Mouse (Mus musculus) heart, embryonic 11.5 days (tissue): ENCODE data around the gene Fam19a5. TPM values are rescaled to one million over a fixed set of nuclear protein-coding genes. Genes with fewer than 3 reads are reported as not detected.

ENCODE experiments used
- ATAC-seq: fragments of 200-750 bp; cut with Nextera tagmentation; replicated peaks from 2 replicates; pipeline ENCODE4 v1.8.0; 2017; ENCODE audit warnings: moderate library complexity; ENCODE audit not compliant: insufficient number of reproducible peaks, low FRiP score, low TSS enrichment
- H3K27ac ChIP-seq: fragments of 300-500 bp; sonication (generic); 2 replicates; pipeline ENCODE4 v1.5.1; 2014; ENCODE audit warnings: mild to moderate bottlenecking, low read depth, low read length
- H3K27me3 ChIP-seq: fragments of 300-500 bp; sonication (generic); 2 replicates; pipeline ENCODE4 v1.6.1; 2014; ENCODE audit warnings: mild to moderate bottlenecking, low read length, mixed read lengths; ENCODE audit not compliant: control insufficient read depth, insufficient read depth
- H3K36me3 ChIP-seq: fragments of 300-500 bp; sonication (generic); 2 replicates; pipeline ENCODE4 v1.6.1; 2014; ENCODE audit warnings: mild to moderate bottlenecking, low read length, moderate library complexity, mixed read lengths; ENCODE audit not compliant: control insufficient read depth, insufficient read depth
- H3K4me1 ChIP-seq: fragments of 300-500 bp; sonication (generic); 2 replicates; pipeline ENCODE4 v1.6.1; 2014; ENCODE audit warnings: low read length; ENCODE audit not compliant: control insufficient read depth, insufficient read depth
- H3K4me2 ChIP-seq: fragments of 300-500 bp; sonication (generic); 2 replicates; pipeline ENCODE4 v1.6.1; 2014; ENCODE audit warnings: mild to moderate bottlenecking, moderate library complexity
- H3K4me3 ChIP-seq: fragments of 300-500 bp; sonication (generic); 2 replicates; pipeline ENCODE4 v1.5.1; 2014; ENCODE audit warnings: low read depth, low read length
- H3K9ac ChIP-seq: fragments of 300-500 bp; sonication (generic); 2 replicates; pipeline ENCODE4 v1.6.1; 2014; ENCODE audit warnings: mild to moderate bottlenecking, low read depth, low read length, moderate library complexity
- H3K9me3 ChIP-seq: fragments of 300-500 bp; sonication (generic); replicated peaks from 2 replicates; pipeline ENCODE4 v1.6.1; 2016; ENCODE audit warnings: low read length; ENCODE audit not compliant: control insufficient read depth
- WGBS: fragments of 180-500 bp; shearing (Covaris S2); extraction: QIAGEN DNeasy Blood & Tissue Kit; methylation state at CpG from one replicate; pipeline ENCODE4 v1.1.7; 2014; ENCODE audit not compliant: insufficient replicate concordance; 5-methylcytosine and 5-hydroxymethylcytosine counted together
- polyA plus RNA-seq: library from polyadenylated mRNA; unstranded; fragments of >200 nt; fragmentation: Nextera tagmentation; extraction: Ambion mirVana; gene quantifications from 2 replicates; pipeline ENCODE4 v1.2.1, GENCODE M21; 2014

Fam19a5 gene
- 1.4 and 1.7 TPM in 2 replicates for polyA plus RNA-seq

- H3K4me1 ChIP-seq = no peaks in the 10 kb centered on the region
- no peaks in the 10 kb centered on the region for H3K9me3 ChIP-seq
- under 1% methylated on average over 28 of the region's 67 CpGs for WGBS
- peaks cover 74% of the 10 kb centered on the region for H3K27me3 ChIP-seq
- H3K4me2 ChIP-seq = peak within 1 kb of the TSS; percentile 91
- no peak within 1 kb of the TSS for H3K27ac ChIP-seq
- H3K4me3 ChIP-seq = peak within 1 kb of the TSS; percentile 46
- no peaks in the 10 kb centered on the region for H3K36me3 ChIP-seq
- no peak within 1 kb of the TSS for H3K9ac ChIP-seq
- 0 out of 2 replicates have a peak, but pooled peaks have one; percentile 8 for ATAC-seq
Measured at GRCm38 (mm10) chr15:87543599-87544338, at the start of gene Fam19a5. Gene Fam19a5, plus strand, starts transcription at chr15:87544299.

DNA sequence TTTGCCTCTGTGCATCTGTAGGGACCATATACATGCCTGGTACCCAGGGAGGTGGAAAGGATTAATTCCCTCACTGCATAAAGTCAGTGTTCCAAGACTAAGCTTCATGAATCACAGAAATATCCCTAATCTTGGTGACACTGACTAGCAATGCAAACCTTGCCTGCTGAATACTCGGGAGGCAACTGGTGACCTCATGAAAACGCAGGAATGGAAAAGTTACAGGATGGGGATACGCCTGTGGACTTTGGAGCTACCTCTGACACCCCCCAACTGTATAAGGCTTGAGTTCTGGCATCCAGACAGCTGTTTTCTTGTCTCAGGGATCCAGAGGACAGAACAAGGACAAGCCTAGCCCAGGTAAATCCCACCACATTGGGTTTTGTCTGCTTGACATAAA is 42.4 kb upstream of the Fam19a5 start:
- H3K9me3 ChIP-seq = no peaks in the 10 kb centered on the region
- no peak overlapping the region for H3K4me2 ChIP-seq
- 69% methylated on average over 3 of the region's 3 CpGs for WGBS
- no peak overlapping the region for H3K9ac ChIP-seq
- ATAC-seq = no peak
- H3K4me1 ChIP-seq = no peaks in the 10 kb centered on the region
- no peak overlapping the region for H3K27ac ChIP-seq
- H3K27me3 ChIP-seq = no peaks in the 10 kb centered on the region
- no peaks in the 10 kb centered on the region for H3K36me3 ChIP-seq
- no peak overlapping the region for H3K4me3 ChIP-seq

DNA sequence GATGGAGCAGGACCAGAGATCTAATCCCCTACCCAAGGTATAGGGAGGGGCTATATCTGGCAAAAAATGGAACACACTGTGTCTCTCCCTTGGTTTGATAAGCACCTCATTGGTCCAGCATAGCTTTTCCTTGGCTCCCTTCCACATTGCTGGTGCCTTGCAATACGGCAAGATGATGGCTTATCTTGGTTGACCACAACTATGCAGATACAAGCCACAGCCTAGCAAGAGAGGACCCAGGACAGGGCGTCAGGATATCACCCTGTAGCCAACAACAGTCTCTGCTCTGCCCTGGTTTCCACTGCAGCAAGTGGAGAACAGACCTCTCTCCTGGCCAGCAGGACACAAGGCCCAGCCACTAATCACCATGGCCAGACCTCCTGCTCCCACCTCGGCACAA is 36.8 kb upstream of the Fam19a5 start:
- Histone ChIP-seq H3K4me2 (no peak overlapping the region), H3K4me3 (no peak overlapping the region), H3K27me3 (no peaks in the 10 kb centered on the region), H3K9ac (no peak overlapping the region), H3K27ac (no peak overlapping the region), H3K9me3 (no peaks in the 10 kb centered on the region), H3K4me1 (no peaks in the 10 kb centered on the region), H3K36me3 (no peaks in the 10 kb centered on the region)
- WGBS = 49% methylated on average over 3 of the region's 3 CpGs
- no peak for ATAC-seq

DNA sequence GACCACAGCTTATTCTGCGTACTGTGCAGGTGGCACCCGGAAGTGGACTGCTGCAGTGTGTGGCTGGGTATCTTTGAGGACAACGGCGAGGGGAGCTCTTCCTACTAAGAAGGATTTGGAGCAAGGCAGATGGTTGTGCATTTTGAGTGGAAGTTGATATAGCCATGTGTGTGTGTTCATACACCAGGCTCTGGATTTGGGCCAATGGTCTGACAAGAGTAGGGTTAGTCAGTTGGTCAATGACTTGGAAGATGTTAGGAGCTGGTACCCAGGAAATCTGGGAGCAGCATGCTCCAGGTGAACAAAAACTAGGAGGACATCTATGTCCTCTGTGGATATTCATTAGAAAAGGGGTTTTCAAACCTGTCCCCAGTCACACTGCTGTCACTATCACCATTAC is 33.2 kb upstream of the Fam19a5 start:
- H3K36me3 ChIP-seq = no peaks in the 10 kb centered on the region
- no peaks in the 10 kb centered on the region for H3K9me3 ChIP-seq
- H3K4me1 ChIP-seq = no peaks in the 10 kb centered on the region
- H3K27me3 ChIP-seq = no peaks in the 10 kb centered on the region
- no peak overlapping the region for H3K9ac ChIP-seq
- H3K4me3 ChIP-seq = no peak overlapping the region
- ATAC-seq = no peak
- WGBS = 90% methylated on average over 4 of the region's 4 CpGs
- H3K27ac ChIP-seq = no peak overlapping the region
- H3K4me2 ChIP-seq = no peak overlapping the region

DNA sequence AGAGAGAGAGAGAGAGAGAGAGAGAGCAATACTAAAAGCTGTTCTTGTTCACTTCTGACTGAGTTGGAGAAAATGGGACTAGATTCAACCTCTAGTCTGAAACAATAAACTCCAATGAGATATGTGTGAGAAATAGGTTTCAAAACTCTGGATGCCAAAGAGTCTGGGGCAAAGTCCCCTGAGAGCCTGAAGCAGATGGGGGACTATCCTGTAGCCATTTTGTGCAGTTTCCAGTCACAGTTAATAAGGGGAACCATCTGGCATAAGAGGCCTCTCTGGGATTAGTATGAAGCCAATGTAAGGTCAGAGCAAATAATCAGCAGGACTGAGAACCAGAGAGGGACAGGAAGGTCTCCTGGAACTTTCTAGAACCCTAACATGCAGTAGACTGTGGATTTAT is 25.9 kb upstream of the Fam19a5 start:
- H3K27ac ChIP-seq = no peak overlapping the region
- ATAC-seq = no peak
- H3K4me1 ChIP-seq = no peaks in the 10 kb centered on the region
- H3K9me3 ChIP-seq = no peaks in the 10 kb centered on the region
- H3K36me3 ChIP-seq = no peaks in the 10 kb centered on the region
- no peak overlapping the region for H3K9ac ChIP-seq
- H3K4me2 ChIP-seq = no peak overlapping the region
- H3K27me3 ChIP-seq = no peaks in the 10 kb centered on the region
- H3K4me3 ChIP-seq = no peak overlapping the region

GRCm38 (mm10) chr15:87529271-87529670 is 14.8 kb upstream of the Fam19a5 start:
- no peak overlapping the region for H3K27ac ChIP-seq
- H3K9ac ChIP-seq = no peak overlapping the region
- no peaks in the 10 kb centered on the region for H3K9me3 ChIP-seq
- no peaks in the 10 kb centered on the region for H3K36me3 ChIP-seq
- no peak for ATAC-seq
- WGBS = 84% methylated on average over 4 of the region's 4 CpGs
- H3K27me3 ChIP-seq = no peaks in the 10 kb centered on the region
- no peak overlapping the region for H3K4me2 ChIP-seq
- no peak overlapping the region for H3K4me3 ChIP-seq
- H3K4me1 ChIP-seq = no peaks in the 10 kb centered on the region

DNA sequence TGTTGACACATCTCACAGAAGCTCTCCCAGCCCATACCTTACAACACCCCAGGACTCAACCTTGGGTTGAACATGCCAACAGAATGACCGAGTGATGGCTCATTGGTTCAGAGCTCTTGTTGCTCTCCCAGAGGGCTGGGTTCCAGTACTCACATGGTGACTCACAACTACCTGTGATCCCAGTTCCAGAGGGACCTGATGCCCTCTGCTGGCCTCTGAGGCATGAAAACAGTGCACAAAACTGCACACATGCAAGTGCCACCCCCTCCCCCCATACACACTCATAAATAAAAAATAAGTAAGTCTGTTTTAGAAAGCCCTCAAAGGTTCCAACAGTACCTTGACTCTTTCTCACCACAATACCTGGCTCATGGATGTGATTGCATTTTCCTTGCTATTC is 2.4 kb upstream of the Fam19a5 start:
- 67% methylated on average over 1 of the region's 1 CpGs for WGBS
- Histone ChIP-seq H3K36me3 (no peaks in the 10 kb centered on the region), H3K9ac (no peak overlapping the region), H3K27ac (no peak overlapping the region), H3K4me1 (no peaks in the 10 kb centered on the region), H3K9me3 (no peaks in the 10 kb centered on the region), H3K27me3 (peaks cover 52% of the 10 kb centered on the region), H3K4me3 (no peak overlapping the region), H3K4me2 (no peak overlapping the region)
- no peak for ATAC-seq

DNA sequence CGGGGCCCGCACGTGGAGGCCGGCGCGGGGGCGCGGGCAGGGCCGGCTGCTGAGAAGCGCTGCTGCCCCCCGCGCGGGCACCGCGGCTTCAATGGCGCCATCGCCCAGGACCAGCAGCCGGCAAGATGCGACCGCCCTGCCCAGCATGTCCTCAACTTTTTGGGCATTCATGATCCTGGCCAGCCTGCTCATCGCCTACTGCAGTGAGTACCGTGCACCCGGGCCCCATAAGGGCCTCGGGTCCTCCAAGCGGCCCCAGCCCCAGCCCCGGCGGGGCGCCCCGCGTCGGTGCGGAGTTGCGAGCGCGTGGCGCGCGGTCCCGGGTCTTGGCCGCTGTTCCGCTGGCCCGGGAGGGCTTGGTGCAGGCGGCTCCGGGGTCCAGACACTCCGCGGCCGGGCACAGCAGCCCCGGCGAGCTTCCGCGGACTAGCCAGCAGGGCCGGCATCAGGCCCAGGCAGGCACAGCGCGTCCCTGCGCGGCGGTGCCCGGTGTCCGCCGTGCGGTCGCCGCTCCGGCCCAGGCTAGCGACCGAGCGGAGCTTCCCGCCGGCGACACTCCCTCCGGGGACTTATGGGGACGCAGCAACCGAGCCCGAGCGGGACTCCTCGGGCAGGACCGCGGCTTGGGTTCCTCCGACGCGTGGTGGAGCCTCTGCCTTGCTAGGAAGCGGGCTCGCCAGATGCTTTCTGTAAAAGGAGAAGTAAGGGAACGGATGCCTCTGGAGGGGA is 466 bp downstream of the Fam19a5 start:
- under 1% methylated on average over 75 of the region's 84 CpGs for WGBS
- Histone ChIP-seq H3K4me2 (peak overlapping the region; percentile 91), H3K9ac (no peak overlapping the region), H3K9me3 (no peaks in the 10 kb centered on the region), H3K4me1 (no peaks in the 10 kb centered on the region), H3K27me3 (peaks cover 78% of the 10 kb centered on the region), H3K27ac (no peak overlapping the region), H3K4me3 (peak overlapping the region; percentile 46), H3K36me3 (no peaks in the 10 kb centered on the region)
- peak; percentile 28 for ATAC-seq
